Mouse (Mus musculus): Measurements from ENCODE around the gene Cdk5.

DNA sequence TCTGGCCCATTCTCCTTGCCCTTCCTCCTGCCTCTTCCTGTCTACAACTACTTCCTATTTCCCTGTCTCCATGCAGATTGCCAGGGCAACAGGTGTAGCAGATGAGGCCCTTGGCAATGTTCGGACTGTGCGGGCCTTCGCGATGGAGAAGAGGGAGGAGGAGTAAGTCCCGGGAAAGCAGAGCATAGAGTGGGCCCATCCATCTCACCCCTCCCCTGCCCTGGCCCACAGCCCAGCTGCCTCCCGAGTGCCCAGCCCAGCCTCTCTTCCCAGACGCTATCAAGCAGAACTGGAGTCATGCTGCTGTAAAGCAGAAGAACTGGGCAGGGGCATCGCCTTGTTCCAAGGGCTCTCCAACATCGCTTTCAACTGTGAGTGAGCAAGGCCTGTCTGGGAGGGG, 21.4 kb downstream of the Cdk5 start:
- no peak for TF ChIP-seq CTCF (IDR thresholded peaks at IDR 0.05; ENCODE audit: low read depth, low read length)
- TF ChIP-seq GATA2 (IDR thresholded peaks at IDR 0.05; ENCODE audit: borderline replicate concordance, low read depth, low read length): no peak
- no peak for TF ChIP-seq POLR2AphosphoS5 (IDR thresholded peaks at IDR 0.05; ENCODE audit: insufficient replicate concordance, low read depth, low read length)
- TF ChIP-seq TAL1 (conservative IDR thresholded peaks at IDR 0.05; ENCODE audit: low read depth, low read length): no peak
